Mouse (Mus musculus) hindlimb bud, embryonic 11.5 days (tissue): Measurements from ENCODE around the gene Adamts7.

Experiments
- DNase-seq: peaks from one replicate; pipeline ENCODE4 v3.0.0-alpha.2; 2012; ENCODE audit warnings: low read depth, low spot score; ENCODE audit errors: extremely low spot score

The Adamts7 gene

DNA sequence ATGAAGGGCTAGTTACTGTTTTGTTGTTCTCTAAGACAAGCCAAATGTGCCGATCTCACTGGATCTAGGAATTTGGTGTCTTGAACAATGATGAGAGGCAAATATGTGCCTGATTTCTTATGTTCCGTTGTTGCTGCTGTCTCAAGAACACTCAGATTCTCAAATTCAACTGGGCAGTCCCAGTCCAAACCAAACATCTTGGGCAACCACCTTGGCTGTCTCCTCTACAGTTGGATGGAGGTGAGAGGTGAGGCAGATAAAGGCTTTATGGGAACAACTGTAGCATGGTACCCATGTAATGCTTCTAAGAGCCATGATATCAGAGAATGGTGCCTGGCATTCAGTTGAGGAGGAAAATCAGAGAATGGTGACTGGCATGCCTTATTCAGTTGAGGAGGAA is 90.3 kb downstream of the Adamts7 start:
- DNase-seq: no peak

DNA sequence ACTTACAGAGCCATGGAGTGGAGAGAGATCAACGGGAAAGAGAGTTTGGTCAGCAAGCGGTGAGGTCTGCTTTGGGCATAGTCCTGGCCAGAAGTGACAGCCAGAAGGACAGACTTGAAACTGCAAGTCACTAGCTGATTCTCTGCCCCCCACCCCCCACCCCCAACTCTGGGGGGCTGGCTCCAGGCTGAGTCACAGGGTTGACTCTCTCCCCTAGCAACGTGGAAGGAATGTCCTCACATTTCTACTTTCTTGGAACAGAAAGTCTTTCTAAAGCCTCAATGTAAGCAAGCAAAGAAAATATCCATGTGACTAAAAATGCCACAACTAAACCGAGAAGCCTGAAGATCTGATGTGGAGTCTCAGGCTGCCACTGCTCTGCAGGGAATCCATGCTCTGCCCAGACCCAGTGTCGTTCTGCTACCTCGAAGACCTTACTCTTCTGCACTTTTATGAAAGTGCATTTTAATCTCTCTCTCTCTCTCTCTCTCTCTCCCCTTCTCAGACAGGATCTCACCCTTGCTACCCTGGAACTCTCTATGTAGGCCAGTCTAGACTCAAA is 93.1 kb downstream of the Adamts7 start:
- no peak for DNase-seq

DNA sequence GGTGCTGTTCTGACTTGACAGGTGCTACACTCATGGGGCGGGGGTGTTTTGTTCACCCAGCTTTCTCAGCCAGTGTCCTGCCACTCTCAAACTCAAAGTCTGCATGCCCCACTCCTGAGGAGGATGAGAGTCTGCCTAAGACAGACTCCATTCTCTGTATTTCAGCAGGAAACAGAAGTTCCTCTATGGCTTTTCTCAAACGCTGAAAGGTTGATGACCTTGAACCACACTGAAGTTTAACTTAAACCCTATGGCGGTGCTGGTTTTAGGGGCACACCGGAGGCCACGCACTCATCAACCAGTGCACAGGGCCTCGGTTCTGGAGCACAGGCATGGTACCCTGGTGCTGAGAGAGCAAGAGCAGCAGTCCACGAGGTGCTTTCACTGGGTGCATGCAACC is 94.4 kb downstream of the Adamts7 start:
- no peak for DNase-seq
